Mouse (Mus musculus): ENCODE data around the gene Mipol1.

GRCm38 (mm10) chr12:57542746-57543626, 312.8 kb downstream of the Mipol1 start:
- TF ChIP-seq POLR2A (IDR thresholded peaks at IDR 0.05; ENCODE audit: low read depth, low read length) (no peak), CTCF (IDR thresholded peaks at IDR 0.05; ENCODE audit: borderline replicate concordance, insufficient read depth, low read length) (no peak)
